Mouse (Mus musculus): ENCODE results near the gene Gale.

DNA sequence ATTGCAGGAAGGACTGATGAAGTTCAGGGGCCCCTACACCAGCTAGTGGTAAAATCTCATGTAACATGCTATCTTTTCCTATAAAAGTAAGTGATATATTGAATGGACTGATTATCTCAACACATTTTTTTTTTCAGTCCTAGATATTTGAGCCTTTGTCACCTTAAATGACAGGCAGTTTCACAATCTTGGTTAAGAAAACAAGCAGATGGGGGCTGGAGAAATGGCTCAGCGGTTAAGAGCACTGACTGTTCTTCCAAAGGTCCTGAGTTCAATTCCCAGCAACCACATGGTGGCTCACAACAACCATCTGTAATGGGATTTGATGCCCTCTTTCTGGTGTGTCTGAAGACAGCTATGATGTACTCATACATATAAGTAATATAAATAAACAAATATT lies 41.3 kb upstream of the Gale start:
- no peak for TF ChIP-seq CTCF (IDR thresholded peaks at IDR 0.05; ENCODE audit: low read depth, low read length)
- no peak for TF ChIP-seq POLR2A (IDR thresholded peaks at IDR 0.05; ENCODE audit: borderline replicate concordance, low read depth, low read length)

Measured in bone marrow macrophage, adult 2 months (primary cell).